Mouse (Mus musculus): ENCODE data around the gene Syn3. TPM values are rescaled to one million over a fixed set of nuclear protein-coding genes. Genes with fewer than 3 reads are reported as not detected.

The Syn3 gene
- polyA plus RNA-seq, 1 experiment from 2014 or later: 0.20 TPM

GRCm38 (mm10) chr10:86011781-86012180 lies 486.9 kb downstream of the Syn3 start, which contains the start of gene Bpifc:
Bpifc (minus strand) TSS chr10:86011895.
- Histone ChIP-seq H3K36me3 (replicated peaks) (no peaks in the 10 kb centered on the region), H3K4me1 (replicated peaks) (no peaks in the 10 kb centered on the region), H3K27me3 (0 out of 2 replicates have a peak, but pooled peaks cover 8% of the 10 kb centered on the region), H3K9me3 (replicated peaks) (no peaks in the 10 kb centered on the region), H3K27ac (replicated peaks) (no peak within 1 kb of the TSS), H3K4me3 (replicated peaks) (no peak within 1 kb of the TSS), H3K9ac (no peak within 1 kb of the TSS), H3K4me2 (no peak within 1 kb of the TSS)
- ATAC-seq (ENCODE audit: insufficient read depth): no peak
- 74% methylated on average over 2 of the region's 2 CpGs for WGBS (ENCODE audit: insufficient replicate concordance)

DNA sequence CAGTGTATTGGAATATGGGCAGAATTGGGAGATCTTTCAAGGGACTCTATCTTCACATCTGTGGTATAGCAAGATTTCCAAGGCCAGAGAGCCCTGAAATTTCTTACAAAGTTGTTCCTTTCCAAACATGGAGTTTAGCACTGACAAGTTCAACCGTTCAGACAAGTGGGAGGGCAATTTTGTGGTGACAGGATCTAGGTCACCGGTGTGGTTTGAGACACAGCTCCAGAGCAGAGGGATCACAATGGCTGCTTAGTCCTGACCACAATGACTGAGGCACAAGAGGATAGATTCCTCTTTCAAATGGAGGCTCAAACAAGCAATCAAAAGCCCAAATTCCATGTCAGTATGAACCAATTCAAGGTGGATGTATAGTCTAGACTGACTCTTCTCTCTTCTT lies 487.5 kb downstream of the Syn3 start:
- no peaks in the 10 kb centered on the region for H3K36me3 ChIP-seq (replicated peaks)
- no peak overlapping the region for H3K4me2 ChIP-seq
- H3K9me3 ChIP-seq (replicated peaks): no peaks in the 10 kb centered on the region
- H3K4me3 ChIP-seq (replicated peaks): no peak overlapping the region
- H3K27ac ChIP-seq (replicated peaks): no peak overlapping the region
- 5% methylated on average over 2 of the region's 2 CpGs for WGBS (ENCODE audit: insufficient replicate concordance)
- H3K9ac ChIP-seq: no peak overlapping the region
- ATAC-seq (ENCODE audit: insufficient read depth): no peak
- no peaks in the 10 kb centered on the region for H3K4me1 ChIP-seq (replicated peaks)
- 0 out of 2 replicates have a peak, but pooled peaks cover 3% of the 10 kb centered on the region for H3K27me3 ChIP-seq

GRCm38 (mm10) chr10:86010636-86011035 lies 488.1 kb downstream of the Syn3 start:
- Histone ChIP-seq H3K9ac (no peak overlapping the region), H3K4me1 (replicated peaks) (no peaks in the 10 kb centered on the region), H3K4me2 (no peak overlapping the region), H3K27me3 (0 out of 2 replicates have a peak, but pooled peaks cover 3% of the 10 kb centered on the region), H3K9me3 (replicated peaks) (no peaks in the 10 kb centered on the region), H3K36me3 (replicated peaks) (no peaks in the 10 kb centered on the region), H3K4me3 (replicated peaks) (no peak overlapping the region), H3K27ac (replicated peaks) (no peak overlapping the region)
- ATAC-seq (ENCODE audit: insufficient read depth): no peak
- WGBS (ENCODE audit: insufficient replicate concordance): 17% methylated on average over 6 of the region's 6 CpGs

- no peak overlapping the region for H3K27ac ChIP-seq (replicated peaks)
- no peak for ATAC-seq (ENCODE audit: insufficient read depth)
- no peaks in the 10 kb centered on the region for H3K9me3 ChIP-seq (replicated peaks)
- WGBS (ENCODE audit: insufficient replicate concordance): 58% methylated on average over 2 of the region's 2 CpGs
- no peaks in the 10 kb centered on the region for H3K4me1 ChIP-seq (replicated peaks)
- H3K4me3 ChIP-seq (replicated peaks): no peak overlapping the region
- no peak overlapping the region for H3K9ac ChIP-seq
- H3K4me2 ChIP-seq: no peak overlapping the region
- H3K27me3 ChIP-seq: no peaks in the 10 kb centered on the region
- no peaks in the 10 kb centered on the region for H3K36me3 ChIP-seq (replicated peaks)
These were observed 489.0 kb downstream of the Syn3 start for GRCm38 (mm10) chr10:86009688-86010087.

GRCm38 (mm10) chr10:86006455-86006854 lies 492.2 kb downstream of the Syn3 start:
- H3K4me2 ChIP-seq: no peak overlapping the region
- no peak overlapping the region for H3K4me3 ChIP-seq (replicated peaks)
- no peak overlapping the region for H3K9ac ChIP-seq
- ATAC-seq (ENCODE audit: insufficient read depth): no peak
- 56% methylated on average over 5 of the region's 5 CpGs for WGBS (ENCODE audit: insufficient replicate concordance)
- H3K9me3 ChIP-seq (replicated peaks): no peaks in the 10 kb centered on the region
- H3K4me1 ChIP-seq (replicated peaks): no peaks in the 10 kb centered on the region
- 0 out of 2 replicates have a peak, but pooled peaks cover 5% of the 10 kb centered on the region for H3K27me3 ChIP-seq
- H3K27ac ChIP-seq (replicated peaks): no peak overlapping the region
- no peaks in the 10 kb centered on the region for H3K36me3 ChIP-seq (replicated peaks)

Other genes with a start within 250 kb of the Syn3 start
- 6.3 and 6.7 TPM in 2 replicates for gene Timp3, start 198.5 kb downstream of the Syn3 start, polyA plus RNA-seq (2015; fragmentation: Nextera tagmentation; extraction: Ambion mirVana)
- 273 and 302 TPM in 2 replicates for gene Hsp90b1, start 206.6 kb upstream of the Syn3 start, polyA plus RNA-seq (2015; fragmentation: Nextera tagmentation; extraction: Ambion mirVana)
- gene Ttc41, start 206.9 kb upstream of the Syn3 start, polyA plus RNA-seq (2015; fragmentation: Nextera tagmentation; extraction: Ambion mirVana): 0.53 and 0.59 TPM in 2 replicates